Mouse (Mus musculus): ENCODE measurements around the gene E2f1. TPM values are rescaled to one million over a fixed set of nuclear protein-coding genes. Genes with fewer than 3 reads are reported as not detected.

E2f1 gene
- polyA plus RNA-seq, 1 experiment = 12.6 TPM

DNA sequence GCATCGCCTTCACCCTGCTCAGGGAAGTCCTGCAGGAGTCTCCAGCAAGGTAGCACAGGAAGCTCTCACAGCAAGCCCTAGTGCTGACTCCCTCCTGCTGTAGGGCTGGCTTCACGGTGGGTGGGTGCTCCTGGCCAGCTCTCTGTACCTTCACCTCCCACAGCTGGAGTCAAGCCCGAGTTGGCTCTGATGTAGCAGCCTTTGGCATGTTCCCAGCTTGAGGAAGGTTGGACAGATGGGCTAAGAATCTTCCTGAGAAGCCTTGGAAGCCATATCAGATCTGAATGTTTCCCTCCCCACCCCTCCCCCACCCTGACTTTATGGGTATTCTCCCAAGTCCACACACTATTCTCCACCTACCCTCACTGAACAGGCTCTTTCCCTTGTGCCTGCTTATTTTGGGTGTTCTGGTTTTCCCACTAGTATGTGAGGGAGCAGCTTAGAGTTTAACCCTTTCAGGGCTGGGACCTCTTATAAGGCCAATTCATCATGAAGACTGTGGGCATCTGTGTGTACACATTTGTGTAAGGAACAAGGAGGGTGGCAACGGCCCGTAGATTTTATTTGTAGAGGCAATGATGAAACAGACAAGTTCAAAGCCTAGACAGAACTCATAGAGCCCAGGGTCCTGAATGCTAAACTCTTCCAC lies 12.4 kb downstream of the E2f1 start:
- Histone ChIP-seq H3K4me3 (replicated peaks; ENCODE audit: extremely low read depth, low read depth, low read length) (no peak overlapping the region), H3K4me1 (ENCODE audit: control insufficient read depth, insufficient read depth, low read length) (0 out of 2 replicates have a peak, but pooled peaks cover 6% of the 10 kb centered on the region)
- 42% methylated on average over 5 of the region's 5 CpGs for WGBS
- TF ChIP-seq POLR2A (IDR thresholded peaks at IDR 0.05; ENCODE audit: borderline replicate concordance, extremely low read depth, low read depth, low read length) (no peak), CTCF (IDR thresholded peaks at IDR 0.05; ENCODE audit: insufficient read depth, low read length) (no peak)
- DNase-seq = no peak

GRCm38 (mm10) chr2:154555235-154555634 lies 14.5 kb downstream of the E2f1 start:
- DNase-seq = no peak
- TF ChIP-seq CTCF (IDR thresholded peaks at IDR 0.05; ENCODE audit: insufficient read depth, low read length) (no peak), POLR2A (IDR thresholded peaks at IDR 0.05; ENCODE audit: borderline replicate concordance, extremely low read depth, low read depth, low read length) (no peak)
- WGBS = 78% methylated on average over 6 of the region's 6 CpGs
- Histone ChIP-seq H3K4me1 (ENCODE audit: control insufficient read depth, insufficient read depth, low read length) (peaks cover 10% of the 10 kb centered on the region; the same call in 1 of the 2 replicates), H3K4me3 (replicated peaks; ENCODE audit: extremely low read depth, low read depth, low read length) (no peak overlapping the region)

DNA sequence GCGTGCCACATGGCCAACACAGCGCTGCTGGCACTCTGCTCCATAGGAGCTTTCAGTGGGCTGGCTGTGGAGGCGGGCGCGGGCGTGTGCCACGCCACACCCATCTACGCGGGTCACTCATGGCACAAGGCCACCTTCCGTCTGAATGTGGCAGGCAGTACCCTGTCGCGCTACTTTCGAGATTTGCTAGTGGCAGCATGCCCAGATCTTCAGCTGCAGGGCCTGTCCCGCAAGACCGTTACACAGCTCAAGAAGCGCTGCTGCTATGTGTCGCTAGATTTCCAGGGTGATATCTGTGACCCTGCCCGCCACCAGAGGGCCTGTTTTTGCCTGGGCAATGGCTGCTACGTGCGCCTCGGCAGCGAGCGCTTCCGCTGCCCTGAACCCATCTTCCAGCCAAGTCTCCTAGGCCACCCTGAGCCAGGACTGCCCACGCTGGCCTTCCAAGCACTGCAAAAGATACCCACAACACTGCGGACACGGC lies 17.2 kb downstream of the E2f1 start:
- 15% methylated on average over 27 of the region's 27 CpGs for WGBS
- TF ChIP-seq CTCF (IDR thresholded peaks at IDR 0.05; ENCODE audit: insufficient read depth, low read length) (peak; percentile 57), POLR2A (IDR thresholded peaks at IDR 0.05; ENCODE audit: borderline replicate concordance, extremely low read depth, low read depth, low read length) (no peak)
- peak; percentile 66 for DNase-seq
- Histone ChIP-seq H3K4me1 (ENCODE audit: control insufficient read depth, insufficient read depth, low read length) (peaks cover 10% of the 10 kb centered on the region), H3K4me3 (replicated peaks; ENCODE audit: extremely low read depth, low read depth, low read length) (peak overlapping the region; percentile 54)

DNA sequence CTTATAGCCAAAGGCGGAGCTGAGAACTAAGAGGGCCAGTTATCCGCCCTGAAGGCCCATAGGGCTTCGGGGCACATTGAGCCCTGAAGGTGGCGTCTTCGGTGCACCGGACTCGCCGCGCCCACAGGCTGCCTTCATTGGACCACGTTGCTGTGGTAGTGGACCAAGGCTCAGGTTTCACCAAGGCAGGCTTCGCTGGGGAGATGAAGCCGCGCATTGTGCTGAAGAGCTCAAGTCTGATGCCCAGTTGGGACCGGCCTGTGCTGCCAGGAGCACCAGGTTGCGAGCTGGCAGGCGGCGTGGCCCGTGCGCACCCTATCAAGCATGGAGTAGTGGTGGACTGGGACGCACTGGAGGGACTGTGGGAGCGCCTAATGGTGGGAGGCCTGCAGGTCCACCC lies 17.8 kb downstream of the E2f1 start:
- DNase-seq = no peak
- peaks cover 10% of the 10 kb centered on the region for H3K4me1 ChIP-seq (ENCODE audit: control insufficient read depth, insufficient read depth, low read length)
- H3K4me3 ChIP-seq (replicated peaks; ENCODE audit: extremely low read depth, low read depth, low read length) = no peak overlapping the region
- TF ChIP-seq POLR2A (IDR thresholded peaks at IDR 0.05; ENCODE audit: borderline replicate concordance, extremely low read depth, low read depth, low read length) (no peak), CTCF (IDR thresholded peaks at IDR 0.05; ENCODE audit: insufficient read depth, low read length) (no peak)
- 49% methylated on average over 21 of the region's 21 CpGs for WGBS

- 95% methylated on average over 4 of the region's 4 CpGs for WGBS
- TF ChIP-seq CTCF (IDR thresholded peaks at IDR 0.05; ENCODE audit: insufficient read depth, low read length) = no peak
- no peak for TF ChIP-seq POLR2A (IDR thresholded peaks at IDR 0.05; ENCODE audit: borderline replicate concordance, extremely low read depth, low read depth, low read length)
Measured at GRCm38 (mm10) chr2:154551476-154551875, 18.2 kb downstream of the E2f1 start, which contains the start of gene Actl10. Actl10 (plus strand) TSS chr2:154551776.

GRCm38 (mm10) chr2:154550937-154551336 lies 18.8 kb downstream of the E2f1 start:
- TF ChIP-seq POLR2A (IDR thresholded peaks at IDR 0.05; ENCODE audit: borderline replicate concordance, extremely low read depth, low read depth, low read length) = no peak
- TF ChIP-seq CTCF (IDR thresholded peaks at IDR 0.05; ENCODE audit: insufficient read depth, low read length) = no peak
- WGBS = 84% methylated on average over 2 of the region's 2 CpGs
- Histone ChIP-seq H3K4me3 (replicated peaks; ENCODE audit: extremely low read depth, low read depth, low read length) (no peak overlapping the region), H3K4me1 (ENCODE audit: control insufficient read depth, insufficient read depth, low read length) (peaks cover 10% of the 10 kb centered on the region)
- DNase-seq = no peak

More at GRCm38 (mm10) chr2:154551476-154551875, 18.2 kb downstream of the E2f1 start, which contains the start of gene Actl10:
- peaks cover 10% of the 10 kb centered on the region for H3K4me1 ChIP-seq (ENCODE audit: control insufficient read depth, insufficient read depth, low read length)
- no peak for DNase-seq
- peak within 1 kb of the TSS; percentile 54 for H3K4me3 ChIP-seq (replicated peaks; ENCODE audit: extremely low read depth, low read depth, low read length)

DNA sequence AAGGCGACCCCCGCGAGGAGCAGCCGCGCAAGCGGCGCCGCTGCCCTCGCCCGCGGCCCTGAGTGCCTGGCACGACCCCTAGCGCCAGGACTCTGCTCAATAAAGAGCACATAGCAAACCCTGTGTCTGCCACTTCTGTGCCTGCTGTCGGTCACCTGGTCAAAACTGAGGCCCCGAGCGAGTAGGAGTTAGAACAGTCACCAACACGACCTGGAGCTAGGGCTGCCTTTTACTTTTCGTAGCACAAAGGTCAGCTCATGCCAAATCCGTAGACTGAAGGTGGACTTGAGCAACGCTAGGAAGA lies 19.9 kb downstream of the E2f1 start:
- Histone ChIP-seq H3K4me1 (ENCODE audit: control insufficient read depth, insufficient read depth, low read length) (peaks cover 10% of the 10 kb centered on the region), H3K4me3 (replicated peaks; ENCODE audit: extremely low read depth, low read depth, low read length) (no peak overlapping the region)
- 17% methylated on average over 20 of the region's 20 CpGs for WGBS
- no peak for DNase-seq
- TF ChIP-seq CTCF (IDR thresholded peaks at IDR 0.05; ENCODE audit: insufficient read depth, low read length) = no peak
- no peak for TF ChIP-seq POLR2A (IDR thresholded peaks at IDR 0.05; ENCODE audit: borderline replicate concordance, extremely low read depth, low read depth, low read length)

GRCm38 (mm10) chr2:154549127-154549885 lies 20.4 kb downstream of the E2f1 start:
- Histone ChIP-seq H3K4me3 (replicated peaks; ENCODE audit: extremely low read depth, low read depth, low read length) (peak overlapping the region; percentile 11), H3K4me1 (ENCODE audit: control insufficient read depth, insufficient read depth, low read length) (peaks cover 10% of the 10 kb centered on the region)
- WGBS = 6% methylated on average over 46 of the region's 48 CpGs
- peak; percentile 42 for DNase-seq
- TF ChIP-seq CTCF (IDR thresholded peaks at IDR 0.05; ENCODE audit: insufficient read depth, low read length) (no peak), POLR2A (IDR thresholded peaks at IDR 0.05; ENCODE audit: borderline replicate concordance, extremely low read depth, low read depth, low read length) (no peak)

- TF ChIP-seq POLR2A (IDR thresholded peaks at IDR 0.05; ENCODE audit: borderline replicate concordance, extremely low read depth, low read depth, low read length) = no peak
- no peak for TF ChIP-seq CTCF (IDR thresholded peaks at IDR 0.05; ENCODE audit: insufficient read depth, low read length)
- 59% methylated on average over 3 of the region's 3 CpGs for WGBS
- peaks cover 10% of the 10 kb centered on the region for H3K4me1 ChIP-seq (ENCODE audit: control insufficient read depth, insufficient read depth, low read length)
- DNase-seq = no peak
- H3K4me3 ChIP-seq (replicated peaks; ENCODE audit: extremely low read depth, low read depth, low read length) = no peak overlapping the region
Measured at GRCm38 (mm10) chr2:154548688-154549087, 21.0 kb downstream of the E2f1 start.
